Mouse (Mus musculus): ENCODE data around the gene Coa3.

Coa3 gene

DNA sequence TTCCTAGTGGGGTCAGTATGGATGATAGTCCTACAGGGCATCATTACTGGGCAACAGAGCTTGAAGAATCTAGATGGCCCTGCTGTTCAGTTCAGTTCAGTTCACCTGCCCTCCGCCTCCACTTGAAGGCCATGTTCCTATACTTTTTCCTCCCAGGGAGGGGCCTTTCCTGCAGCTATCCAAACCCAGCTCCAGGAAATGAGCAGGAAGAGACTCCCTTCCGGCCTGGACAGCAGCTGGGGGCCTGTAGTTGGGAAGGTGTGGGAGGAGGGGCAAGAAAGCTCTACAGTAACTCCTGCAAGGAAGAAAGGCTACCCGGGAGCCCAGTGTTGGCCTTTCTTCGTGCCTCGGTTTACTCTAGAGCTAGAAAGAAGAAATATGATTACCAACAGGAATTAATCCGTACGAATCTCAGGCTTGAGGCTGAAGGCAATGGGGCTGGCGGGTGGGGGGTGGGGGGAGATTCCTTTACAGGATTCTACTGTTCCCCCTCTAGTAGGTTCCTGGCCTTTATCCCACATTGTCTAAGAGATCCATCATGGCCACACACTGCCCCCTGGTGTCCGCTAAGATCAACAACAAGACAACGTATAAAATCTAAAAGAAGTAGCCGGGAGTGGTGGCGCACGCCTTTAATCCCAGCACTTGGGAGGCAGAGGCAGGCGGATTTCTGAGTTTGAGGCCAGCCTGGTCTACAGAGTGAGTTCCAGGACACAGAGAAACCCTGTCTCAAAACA lies 30.5 kb downstream of the Coa3 start:
- peak; percentile 75 for DNase-seq

DNA sequence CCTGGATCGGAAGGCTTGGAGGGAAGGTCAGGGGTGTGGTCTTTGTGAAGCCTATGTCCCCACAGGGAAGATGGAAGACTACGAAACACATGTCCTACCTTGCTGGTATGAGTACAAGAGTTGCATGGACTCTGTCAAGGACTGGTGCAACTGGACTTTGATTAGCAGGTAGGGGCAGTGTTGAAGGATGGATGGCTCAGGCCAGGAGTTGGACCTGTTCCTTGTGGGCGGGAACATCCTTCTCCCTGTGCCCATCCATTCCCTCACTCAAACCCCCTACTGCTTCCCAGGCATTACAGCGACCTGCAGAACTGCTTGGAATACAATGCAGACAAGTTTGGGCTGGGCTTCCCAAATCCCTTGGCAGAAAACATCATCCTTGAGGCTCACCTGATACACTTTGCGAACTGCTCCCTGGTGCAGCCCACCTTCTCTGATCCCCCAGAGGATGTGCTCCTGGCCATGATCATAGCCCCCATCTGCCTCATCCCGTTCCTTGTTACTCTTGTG lies 31.3 kb downstream of the Coa3 start:
- no peak for DNase-seq

DNA sequence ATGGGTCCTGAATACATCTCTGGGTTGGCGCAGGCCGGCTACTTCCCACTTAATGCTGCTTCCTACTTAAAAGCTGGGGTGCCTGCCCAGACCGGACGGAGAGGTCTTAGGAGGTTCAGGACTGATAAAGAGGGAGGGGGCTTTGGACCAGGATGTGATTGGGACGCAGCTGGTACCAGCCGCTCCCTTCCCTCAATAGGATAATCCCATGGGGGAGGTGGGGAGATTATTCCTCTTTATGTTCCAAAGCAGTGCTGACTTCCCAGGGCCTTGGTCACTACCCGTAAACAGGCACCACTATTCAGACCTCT lies 32.3 kb downstream of the Coa3 start:
- no peak for DNase-seq

DNA sequence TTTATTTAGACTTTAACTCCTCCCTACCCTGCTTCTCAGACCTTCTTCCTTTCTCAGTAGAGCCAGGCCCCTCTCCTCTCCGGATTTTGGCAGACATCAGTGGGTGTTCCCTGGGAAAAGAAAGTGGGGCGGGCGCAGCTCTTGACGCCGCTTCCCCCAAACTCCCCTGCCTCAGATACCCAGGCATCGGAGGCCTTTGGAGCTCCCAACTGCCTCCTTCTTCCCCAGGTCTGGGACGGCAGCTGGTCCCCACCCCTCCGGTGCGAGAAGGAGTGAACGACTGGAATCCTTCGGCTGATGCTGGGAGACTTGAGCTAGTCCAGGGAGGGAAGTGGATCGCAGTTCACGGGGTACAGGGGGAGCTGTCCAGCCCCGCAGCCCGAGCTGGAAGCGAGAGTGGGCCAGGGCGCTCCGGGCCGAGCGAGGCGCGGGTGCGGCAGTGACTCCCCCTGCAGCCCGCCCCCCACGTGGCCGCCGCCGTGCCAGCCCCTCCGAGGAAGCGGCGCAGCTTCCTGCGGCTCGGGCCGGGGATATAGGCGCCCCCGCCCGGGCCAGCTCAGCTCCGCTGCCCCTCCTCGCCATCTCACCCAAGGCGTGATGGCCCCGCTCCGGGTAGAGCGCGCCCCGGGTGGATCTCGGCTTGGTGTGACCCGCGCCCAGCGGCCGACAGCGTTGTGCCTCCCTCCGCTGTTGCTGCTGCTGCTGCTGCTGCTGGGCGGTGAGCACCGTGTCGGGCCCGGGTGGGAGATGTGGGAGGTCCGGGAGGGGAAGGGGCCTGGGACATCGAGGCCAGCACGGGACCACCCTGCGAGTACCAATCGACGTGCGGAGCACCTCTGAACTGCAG lies 32.8 kb downstream of the Coa3 start, which contains the start of gene Ramp2:
Gene Ramp2 (plus strand): TSS at position 174 of the 847 bp plus-strand sequence.
- DNase-seq, result peak; percentile 43

DNA sequence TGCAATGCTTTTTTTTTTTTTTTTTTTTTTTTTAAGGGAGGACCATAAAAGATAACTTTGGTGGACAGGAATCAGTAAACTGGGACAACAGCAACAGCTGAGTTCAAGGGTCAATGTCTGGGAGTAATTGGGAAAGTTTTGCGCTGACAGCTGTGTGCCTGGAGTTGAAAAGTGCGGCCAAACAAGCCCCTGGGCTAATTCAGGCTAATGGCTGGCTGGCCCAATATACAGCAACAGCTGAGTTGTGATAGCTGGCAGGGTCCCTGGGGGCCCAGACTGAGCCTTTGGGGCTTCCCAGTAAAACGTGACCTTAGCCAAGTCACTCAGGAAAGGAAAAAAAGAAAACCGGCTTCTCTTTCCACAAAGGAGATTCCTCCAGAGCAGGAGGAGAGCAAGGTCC lies 33.8 kb downstream of the Coa3 start:
- DNase-seq, result no peak

DNA sequence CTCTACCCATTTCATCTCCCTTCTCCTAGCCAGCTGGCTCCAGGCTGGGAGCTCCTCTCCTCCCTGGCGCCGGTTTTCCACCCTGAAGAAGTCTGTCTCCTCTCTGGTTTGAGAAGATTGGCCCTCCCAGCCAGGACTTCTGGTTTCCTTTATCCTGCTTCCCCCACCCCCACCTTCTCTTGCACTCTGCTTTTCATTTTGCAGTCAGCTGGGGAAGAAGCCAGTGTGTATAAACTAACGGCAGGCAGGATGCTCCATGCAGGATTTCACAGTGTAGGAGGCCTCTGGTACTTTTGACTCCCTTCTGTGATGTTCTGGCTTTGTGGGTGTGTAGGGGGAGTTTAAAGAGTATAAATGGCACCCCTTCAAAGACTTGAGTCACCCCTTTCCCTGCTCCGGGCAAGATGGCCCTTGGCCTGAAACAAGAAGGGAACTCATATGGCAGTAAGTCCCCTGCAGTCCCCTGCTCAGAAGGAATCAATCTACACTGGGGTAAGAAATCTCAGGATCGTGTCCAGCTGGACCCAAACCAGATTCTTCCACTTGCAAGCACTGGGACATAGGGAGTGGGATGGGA lies 40.8 kb downstream of the Coa3 start:
- DNase-seq, result no peak

DNA sequence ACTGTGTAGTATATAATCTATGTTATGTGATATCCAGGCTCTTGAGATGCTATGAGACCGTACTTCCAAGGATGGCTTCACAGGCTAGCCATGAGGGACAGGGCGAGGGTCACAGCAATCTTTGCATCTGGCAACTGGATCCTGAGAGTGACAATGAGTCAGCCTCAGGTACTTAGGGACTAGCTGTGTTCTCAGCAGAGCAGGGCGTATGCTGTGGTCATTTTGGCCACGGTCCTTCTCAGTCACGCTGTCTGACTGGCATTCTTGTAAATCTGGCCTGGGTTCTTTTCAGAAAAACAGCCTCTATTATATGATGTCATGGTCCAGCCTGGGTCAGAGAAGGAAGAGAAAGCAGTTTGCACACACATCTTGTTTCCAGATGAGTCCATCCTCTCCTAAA lies 42.1 kb downstream of the Coa3 start:
- DNase-seq, result no peak

DNA sequence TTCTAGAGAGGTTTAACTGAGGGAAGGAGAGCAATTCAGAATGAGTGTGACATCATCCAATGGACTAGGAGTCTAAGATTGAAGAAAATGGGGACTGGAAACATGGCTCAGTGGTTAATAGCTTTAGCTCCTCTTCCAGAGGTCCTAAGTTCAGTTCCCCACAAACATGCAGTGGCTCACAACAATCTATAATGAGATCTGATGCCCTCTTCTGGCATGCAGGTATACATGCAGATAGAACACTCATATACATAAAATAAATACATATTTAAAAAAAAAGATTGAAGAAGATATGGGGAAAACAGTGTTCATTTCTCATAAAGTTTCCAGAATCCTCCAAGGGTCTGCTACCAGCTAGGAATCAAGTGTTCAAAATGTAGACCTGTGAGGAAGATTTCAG lies 43.5 kb downstream of the Coa3 start:
- DNase-seq, result no peak

DNA sequence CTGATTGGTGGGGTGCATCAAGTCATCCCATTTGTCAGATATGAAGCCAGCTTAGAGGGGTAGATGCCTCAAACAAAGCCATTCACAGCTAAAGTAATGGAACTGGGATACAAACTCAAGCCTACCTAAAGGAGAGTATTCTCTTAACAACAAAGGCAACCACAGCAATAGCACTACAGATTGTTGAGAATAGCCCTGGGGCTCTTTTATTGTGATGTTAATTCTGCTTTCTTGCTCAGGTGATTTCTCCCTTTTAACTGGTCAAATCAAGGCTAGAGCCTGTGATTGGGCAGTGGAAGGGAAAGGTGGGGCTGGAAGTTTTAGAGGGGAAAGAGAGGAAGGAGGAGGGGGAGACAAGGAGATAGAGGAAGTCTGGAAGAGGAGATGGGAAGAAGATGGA lies 44.8 kb downstream of the Coa3 start:
- no peak for DNase-seq

DNA sequence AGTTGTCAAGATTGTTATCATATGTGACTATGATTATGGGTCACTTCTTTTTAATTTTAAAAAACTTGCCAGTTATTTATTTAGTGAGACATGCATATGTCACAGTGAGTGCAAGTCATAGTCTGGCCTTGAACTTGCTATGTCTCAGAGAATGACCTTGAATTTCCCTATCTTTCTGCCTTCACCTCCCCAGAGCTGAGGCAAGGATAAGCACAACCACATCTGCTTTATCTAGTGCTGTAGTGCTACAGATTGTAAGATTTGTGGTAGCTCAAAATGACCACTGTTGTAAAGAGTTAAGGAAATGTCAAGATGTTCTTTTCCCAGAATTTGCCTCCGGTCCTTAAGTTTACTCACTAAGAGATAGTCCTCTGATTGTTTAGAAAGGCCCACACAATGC lies 45.7 kb downstream of the Coa3 start:
- DNase-seq, result no peak

DNA sequence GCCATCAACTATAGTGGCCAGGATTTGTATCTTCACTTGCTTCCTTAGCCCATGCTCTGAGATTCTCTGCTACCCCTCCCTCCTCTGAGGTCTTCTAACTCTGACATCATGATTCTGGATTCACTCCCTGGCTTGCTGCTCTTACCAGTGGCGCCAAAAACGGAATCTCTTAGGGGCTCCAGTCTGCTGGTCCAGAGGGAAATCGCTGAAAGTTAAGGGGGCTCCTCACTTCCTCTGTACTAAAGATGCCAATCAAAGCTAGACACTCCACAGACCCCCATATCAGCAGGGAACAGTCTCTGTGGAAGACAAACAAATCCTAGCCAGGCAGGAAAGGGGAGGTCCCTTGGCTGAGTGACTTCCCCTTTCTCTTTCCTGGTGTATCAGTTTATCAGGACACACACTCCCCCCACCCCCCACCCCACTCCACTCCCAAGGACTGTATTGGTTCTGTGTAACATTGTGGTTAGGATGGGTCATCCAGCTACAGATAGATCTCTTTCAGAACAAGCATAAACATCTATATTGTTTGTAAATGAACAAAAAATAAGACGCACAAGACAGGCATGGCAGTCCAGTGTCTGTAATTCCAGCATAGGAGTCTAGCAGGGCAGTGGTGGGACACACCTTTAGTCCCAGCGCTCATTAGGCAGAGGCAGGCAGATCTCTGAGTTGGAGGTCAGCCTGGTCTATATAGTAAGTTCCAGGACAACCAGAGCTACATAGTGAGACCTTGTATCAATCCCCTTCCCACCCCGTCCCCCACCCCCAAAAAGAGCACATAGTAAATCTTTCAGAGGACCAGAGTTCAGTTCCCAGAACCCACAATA lies 46.7 kb downstream of the Coa3 start:
- peak; percentile 29 for DNase-seq

DNA sequence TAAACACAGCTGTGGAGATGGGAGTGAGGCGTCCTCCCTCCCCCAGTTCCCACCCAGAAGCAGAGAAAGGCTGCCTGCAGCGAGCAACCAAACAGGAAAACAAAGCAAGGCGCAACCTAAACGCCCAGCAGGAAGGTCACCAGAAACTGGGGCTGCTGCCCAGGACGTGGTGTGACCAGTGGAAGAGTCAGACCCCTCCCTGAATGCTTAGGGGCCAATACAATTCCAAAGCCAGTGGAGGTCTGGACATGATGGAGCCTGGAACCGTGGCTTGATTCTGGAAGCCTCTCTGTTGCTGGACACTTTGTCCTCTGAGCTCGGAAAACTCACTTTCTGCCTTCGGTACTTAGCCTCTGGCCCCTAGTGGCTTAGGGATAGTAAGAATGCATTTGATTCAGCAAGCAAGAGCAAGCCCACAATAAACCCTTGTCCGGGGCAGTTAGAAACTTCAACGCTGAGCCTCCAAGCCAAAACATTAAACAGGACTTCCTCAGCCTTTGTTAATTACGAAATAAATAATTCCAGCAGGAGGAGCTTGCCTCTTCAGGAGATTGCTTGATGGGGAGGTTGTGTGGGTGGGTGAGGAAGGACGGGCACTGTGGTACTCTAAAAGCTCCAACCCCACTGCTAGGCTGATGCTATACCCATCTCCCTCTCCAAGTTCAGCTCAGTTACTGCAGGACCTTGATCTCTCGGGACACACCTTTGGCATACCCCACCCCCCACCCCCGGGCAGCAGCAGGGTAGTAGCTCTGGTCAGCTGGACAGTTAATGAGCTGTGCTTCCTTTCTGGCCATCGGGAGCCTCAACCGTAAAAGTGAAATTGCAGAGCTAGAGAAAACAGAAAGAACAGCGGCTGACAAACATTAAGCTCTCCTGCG lies 47.7 kb downstream of the Coa3 start:
- DNase-seq, result no peak

DNA sequence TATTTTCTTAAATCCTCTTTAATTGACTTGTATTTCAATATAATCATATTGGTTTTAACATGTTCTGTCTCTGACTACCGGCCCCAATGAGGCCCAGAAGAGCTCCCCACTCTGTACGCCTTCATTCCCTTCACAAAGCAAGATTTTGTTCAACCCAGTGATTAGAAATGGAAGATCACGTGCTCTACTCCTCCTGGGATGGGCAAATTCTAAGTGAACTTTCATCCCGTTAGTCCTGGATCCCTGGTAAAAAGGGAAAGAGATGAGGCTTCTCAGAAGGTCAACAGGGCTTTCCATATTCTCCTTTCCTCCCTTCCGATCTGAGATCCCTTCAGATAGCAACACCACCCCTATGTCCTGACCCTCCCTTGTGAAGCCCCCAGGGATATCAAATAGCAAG lies 48.4 kb downstream of the Coa3 start:
- DNase-seq, result no peak

DNA sequence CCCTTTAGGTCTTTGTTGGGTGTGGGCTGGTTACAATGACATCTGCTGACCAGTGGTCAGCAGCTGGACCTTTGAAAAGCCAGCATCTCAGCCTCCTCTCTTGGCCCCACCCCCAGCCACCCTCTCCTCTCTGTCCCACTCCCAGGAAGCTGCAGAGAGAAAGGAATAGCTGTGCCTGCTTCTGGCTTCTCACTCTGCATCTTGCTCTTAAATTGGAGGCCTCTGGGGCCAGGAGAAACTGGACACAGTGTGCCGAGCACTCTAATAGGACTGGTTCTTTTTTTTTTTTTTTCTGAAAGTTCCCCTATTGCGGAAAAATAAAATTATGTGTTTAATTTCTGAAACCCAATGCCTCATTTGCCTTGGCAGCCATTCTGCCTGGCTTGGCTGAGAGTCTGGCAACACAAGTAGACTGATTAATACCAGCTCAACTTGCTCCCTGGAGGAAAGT lies 48.8 kb downstream of the Coa3 start:
- DNase-seq, result no peak

DNA sequence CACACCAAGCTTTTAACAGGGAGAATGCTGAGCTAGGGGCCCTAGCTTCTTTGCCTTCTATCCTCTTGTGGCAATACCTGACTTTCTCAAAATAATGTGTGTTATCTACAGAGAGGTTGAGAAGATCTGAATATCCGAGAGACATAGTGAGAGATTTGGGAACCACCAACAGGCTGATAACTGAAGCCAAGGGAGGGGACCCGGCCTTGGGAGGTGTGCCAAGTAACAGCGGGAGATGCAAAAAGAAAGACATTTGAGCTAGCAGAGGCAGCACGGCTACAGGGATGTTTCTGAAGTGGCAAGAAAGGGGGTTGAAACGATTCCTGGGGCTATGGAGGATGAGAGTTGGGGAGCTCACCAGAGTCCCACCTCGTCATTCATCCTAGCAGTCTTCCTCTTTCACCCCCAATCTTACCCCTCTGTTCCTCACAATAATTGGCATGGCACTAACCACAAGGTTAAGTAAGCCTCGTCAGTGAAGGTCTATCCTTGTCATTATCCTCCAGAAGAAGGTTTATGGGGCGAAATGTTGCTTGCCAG lies 49.5 kb downstream of the Coa3 start:
- DNase-seq, result no peak

All from liver (tissue).